Mouse (Mus musculus): ENCODE measurements around the gene Osbpl3. TPM values are rescaled to one million over a fixed set of nuclear protein-coding genes. Genes with fewer than 3 reads are reported as not detected.

The Osbpl3 gene
- total RNA-seq, 2 experiments from 2014 or later, result 18.3 to 25.0 TPM

DNA sequence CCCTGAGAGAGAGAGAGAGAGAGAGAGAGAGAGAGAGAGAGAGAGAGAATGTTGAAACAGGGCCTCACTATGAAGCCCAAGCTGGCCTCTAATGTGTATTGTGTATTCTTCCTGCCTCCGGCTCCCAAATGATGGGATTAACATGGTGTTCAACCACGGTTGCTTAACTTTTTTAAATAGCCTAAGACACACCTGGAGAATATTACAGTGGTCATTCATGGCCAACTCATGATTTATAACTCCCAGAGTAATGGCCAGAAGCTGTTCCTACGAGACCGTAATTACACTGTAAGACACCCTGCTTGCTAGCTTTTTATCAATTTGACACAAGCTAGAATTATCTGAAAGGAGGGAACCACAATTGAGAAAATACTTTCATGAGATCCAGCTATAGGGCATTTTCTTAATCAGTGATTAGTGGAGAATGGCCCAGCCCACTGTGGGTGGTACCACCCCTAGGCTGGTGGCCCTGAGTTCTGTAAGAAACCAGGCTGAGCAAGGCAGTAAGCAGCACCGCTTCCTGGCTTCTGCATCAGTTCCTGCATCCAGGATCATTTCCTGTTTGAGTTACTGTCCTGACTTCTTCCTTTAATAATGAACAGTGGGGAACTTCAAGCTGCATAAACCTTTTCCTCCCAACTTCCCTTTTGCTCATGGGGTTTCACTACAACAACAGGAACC, 115.6 kb downstream of the Osbpl3 start:
- no peak for DNase-seq (ENCODE audit: low spot score in 2 of 2)

DNA sequence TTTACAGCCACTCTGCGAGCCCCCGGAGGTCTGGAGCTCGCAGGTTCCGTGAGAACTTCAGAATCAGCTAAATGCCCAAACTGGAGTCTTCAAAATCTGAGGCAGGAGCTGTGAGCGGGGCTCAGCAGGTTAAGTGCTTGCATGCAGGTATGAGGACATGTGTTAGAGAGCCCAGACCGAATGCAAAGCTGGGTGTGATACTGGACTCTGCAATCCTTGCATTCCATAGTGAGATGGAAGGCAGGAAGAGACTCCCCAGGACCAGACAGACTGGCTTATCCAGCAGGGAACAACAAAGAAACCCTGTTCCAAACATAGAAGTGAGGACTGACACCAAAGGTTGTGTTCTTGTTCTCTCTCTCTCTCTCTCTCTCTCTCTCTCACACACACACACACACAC, 118.6 kb downstream of the Osbpl3 start:
- no peak for DNase-seq (ENCODE audit: low spot score in 2 of 2)

GRCm38 (mm10) chr6:50336376-50336775, 119.6 kb downstream of the Osbpl3 start:
- DNase-seq (ENCODE audit: low spot score in 2 of 2), result no peak

GRCm38 (mm10) chr6:50334846-50335821, 120.9 kb downstream of the Osbpl3 start:
- no peak for DNase-seq (ENCODE audit: low spot score in 2 of 2)

DNA sequence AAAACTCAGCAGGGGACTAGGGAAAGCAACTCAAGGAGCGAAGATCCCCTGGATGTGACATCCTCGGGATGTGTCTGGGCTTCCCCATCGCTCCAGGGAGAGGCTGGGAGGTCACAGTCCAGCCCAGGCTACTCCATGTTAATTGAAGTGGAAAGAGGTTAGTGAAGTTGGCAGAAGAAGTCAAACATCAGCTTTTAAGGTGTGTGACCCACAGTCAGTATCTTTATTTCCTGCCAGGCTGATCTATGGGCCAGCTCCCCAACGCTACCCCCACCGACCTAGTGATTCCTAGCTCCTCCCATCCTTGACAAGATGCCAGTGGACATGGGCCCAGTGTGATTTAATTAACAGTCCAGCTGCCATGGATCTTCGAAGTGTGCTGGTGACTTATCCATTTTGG, 122.7 kb downstream of the Osbpl3 start:
- no peak for DNase-seq (ENCODE audit: low spot score in 2 of 2)

DNA sequence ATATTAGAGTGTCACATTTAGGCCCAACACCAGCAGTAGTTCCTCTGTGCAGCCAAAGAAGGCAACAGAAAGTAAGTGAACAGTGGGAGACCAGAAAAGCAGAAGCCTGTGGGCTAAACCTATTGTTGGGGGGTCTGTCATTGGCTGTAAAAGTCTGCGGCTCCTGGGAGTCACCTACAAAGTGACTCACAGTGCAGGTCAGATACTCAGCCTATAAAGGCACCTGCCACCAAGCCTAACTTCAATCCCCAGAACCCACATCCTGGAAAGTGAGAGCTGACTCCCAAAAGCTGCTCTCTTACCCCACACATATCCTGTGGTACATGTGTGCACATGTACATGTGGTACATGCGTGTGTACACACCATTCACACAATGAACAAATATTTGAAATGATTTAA, 124.5 kb downstream of the Osbpl3 start:
- no peak for DNase-seq (ENCODE audit: low spot score in 2 of 2)

DNA sequence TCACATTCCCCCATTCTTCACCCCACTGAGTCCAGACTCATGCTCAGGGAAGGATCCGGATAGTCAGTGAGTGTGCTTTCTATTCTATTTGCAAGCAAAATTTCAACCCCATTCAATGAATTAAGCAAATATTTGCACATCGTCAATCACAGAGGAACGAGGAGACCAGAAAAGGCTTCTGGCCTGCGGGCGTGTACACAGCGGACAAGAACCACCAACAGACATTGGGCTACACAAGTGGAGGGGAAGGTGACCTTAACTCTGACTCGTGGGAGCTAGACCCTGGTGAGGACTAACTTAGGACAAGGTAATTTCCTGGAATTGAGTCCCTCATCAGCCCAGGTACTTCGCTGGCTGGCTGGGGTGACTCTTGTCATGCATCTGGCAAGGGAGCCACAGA, 126.6 kb downstream of the Osbpl3 start:
- DNase-seq (ENCODE audit: low spot score in 2 of 2), result no peak

DNA sequence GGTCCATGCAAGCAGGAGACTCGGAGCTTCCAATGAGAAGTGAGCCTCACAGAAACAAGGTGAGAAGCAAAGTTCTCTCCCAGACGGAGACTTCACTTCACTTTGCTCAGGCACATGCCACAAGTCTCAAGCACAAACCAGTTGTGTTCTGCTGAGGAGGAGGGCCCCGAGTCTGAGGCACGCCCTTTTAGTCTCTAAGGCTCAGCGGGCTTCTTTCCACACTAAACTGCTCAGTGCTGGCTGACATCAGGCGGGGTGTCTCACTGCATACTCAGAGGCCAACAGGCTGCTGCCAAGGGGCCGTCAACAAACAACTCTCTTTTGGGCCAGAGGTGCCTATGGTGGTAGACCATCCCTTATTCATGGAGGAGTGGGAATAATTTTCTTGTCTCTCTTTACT, 127.1 kb downstream of the Osbpl3 start:
- DNase-seq (ENCODE audit: low spot score in 2 of 2), result no peak

DNA sequence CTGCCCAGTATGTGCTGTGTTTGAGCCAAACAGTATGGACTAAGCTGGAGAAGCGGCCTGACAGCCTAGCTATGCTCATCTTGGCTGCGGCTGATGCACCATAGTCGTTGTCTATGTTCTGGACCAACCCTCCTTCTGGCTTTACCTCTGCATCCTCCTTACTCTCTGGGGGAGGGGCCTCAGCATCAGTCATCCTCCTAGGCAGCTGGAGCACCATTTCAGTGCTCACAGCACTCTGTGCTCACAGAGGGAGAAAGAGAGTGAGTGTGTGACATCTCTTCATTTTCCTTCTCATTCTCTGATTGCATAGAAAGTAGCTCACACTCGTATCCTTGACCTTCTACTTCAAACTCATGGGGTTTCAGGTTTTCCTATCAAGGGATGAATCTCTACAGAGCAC, 129.8 kb downstream of the Osbpl3 start:
- DNase-seq (ENCODE audit: low spot score in 2 of 2), result no peak

DNA sequence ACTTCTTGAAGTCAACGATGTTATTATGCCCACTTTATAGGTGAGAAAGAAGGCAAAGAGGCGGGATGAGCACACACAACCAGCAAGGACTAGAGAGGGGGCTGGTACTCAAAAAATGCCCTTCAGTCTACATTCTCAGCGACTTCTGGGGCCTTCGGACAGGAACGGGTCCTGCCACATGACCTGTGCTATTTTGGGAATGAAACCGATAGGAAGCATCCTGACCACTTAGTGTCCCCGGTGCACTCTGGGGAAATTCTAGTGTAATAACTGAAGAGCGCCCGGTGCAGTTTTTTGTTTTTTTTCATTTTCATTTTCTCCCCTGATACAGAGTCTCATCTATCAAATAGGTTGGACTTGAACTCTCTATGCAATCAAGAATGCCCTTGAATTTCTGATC, 130.5 kb downstream of the Osbpl3 start:
- DNase-seq (ENCODE audit: low spot score in 2 of 2), result no peak

- peak; percentile 55 to 62 for DNase-seq (ENCODE audit: low spot score in 2 of 2)
Measured at GRCm38 (mm10) chr6:50322631-50323030, 133.4 kb downstream of the Osbpl3 start.

DNA sequence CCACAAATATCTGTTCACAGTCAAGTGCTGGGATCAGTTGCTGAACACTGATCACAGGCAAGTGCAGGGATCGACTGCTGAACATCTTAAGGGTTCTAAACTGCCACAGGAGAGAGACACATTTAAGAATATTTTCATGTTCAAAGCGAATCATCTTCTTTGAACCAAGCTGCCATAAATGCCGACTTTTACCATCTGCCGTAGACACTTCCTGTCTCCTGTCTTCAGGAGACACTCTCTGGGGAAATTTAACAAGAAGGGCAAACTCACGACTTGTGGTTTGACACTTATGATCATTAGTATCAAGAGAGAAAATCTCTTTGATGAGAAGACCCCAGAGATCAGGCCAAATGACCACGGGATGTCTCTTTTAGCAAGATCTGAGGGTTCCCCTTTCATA, 134.3 kb downstream of the Osbpl3 start:
- DNase-seq (ENCODE audit: low spot score in 2 of 2), result no peak

GRCm38 (mm10) chr6:50318590-50319172, 137.3 kb downstream of the Osbpl3 start:
- DNase-seq (ENCODE audit: low spot score in 2 of 2), result no peak

DNA sequence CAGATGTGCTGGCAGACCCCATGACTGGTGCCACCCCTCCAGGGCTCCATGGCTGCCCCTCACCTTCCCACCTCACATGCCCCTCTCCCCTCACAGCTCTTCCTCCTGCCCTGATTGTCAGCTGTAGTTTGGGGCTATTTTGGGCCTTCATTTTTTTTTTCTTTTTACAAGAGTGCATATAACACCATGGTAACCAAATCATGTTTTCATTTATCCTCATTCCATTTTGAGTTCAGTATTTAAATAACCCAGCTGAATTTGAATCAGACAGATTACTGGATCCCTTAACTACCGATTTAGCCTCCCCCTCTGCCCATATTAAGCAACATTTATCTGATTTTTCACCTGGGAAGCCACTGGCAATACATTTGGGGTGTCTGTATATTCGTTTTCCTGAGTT, 137.9 kb downstream of the Osbpl3 start:
- DNase-seq (ENCODE audit: low spot score in 2 of 2), result no peak

- no peak for DNase-seq (ENCODE audit: low spot score in 2 of 2)
Measured at GRCm38 (mm10) chr6:50316795-50317505, 139.1 kb downstream of the Osbpl3 start.

GRCm38 (mm10) chr6:50314406-50315071, 141.5 kb downstream of the Osbpl3 start:
- peak in 1 of 2 experiments; percentile 24 for DNase-seq (ENCODE audit: low spot score in 2 of 2)

DNA sequence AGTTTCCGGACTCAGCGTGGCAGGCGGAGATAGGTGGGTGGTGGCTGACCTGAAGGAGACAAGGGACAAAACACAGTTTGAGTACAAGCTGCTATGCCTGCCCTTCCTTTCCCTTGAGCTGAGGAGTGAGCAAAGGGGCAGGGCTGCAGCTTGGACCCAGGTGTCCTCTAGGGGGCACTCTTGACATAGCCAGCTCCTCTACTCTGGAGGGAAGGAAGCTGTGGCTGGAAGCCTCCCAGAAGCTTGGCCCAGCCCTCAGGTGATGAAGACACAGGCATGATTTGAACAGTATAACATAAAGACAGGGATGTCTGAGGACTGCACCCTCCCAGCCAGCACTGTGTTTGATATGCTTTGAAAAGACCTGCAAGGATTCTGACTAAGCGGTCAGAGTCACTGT, 143.4 kb downstream of the Osbpl3 start:
- peak; percentile 76 to 82 for DNase-seq (ENCODE audit: low spot score in 2 of 2)

DNA sequence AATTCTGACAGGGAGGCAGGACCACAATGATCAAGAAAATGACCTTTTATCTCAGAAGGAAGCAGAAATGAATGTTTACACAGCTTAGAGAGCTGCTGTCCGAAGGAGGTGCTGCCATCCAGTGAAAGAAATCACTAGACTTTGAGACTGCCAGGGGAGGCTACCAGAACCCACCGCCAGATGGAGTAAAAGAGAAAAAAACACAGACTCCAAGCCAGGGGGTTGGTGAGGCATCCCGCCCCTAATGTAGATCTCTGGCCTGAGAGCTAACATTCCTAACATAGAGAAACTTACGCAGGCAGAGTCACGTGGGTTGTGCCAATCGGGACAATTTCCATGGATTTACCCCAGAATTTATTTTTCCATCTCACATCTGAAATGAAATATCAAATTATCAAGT, 147.0 kb downstream of the Osbpl3 start:
- peak; percentile 69 to 77 for DNase-seq (ENCODE audit: low spot score in 2 of 2)

DNA sequence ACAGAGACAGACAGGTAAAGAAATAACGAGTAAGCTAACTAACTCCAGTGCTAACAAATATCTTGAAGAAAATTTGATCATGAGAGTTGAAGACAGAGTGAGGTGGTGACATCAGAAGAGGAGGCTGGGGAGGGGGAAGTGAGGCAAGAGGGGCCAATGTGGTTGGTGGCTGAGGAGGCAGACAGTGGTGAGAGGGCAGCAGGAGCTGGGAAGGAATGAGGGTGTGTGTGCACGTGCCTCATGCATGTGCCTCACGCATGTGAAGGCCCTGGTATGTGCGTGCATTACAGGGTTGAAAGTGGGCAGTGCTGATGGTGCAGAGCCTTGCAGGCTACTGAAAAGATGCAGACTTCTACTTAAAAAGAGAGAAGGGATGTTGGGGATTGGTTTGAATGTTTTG, 149.4 kb downstream of the Osbpl3 start:
- no peak for DNase-seq (ENCODE audit: low spot score in 2 of 2)

- peak; percentile 88 to 89 for DNase-seq (ENCODE audit: low spot score in 2 of 2)
Measured at GRCm38 (mm10) chr6:50304949-50305491, 151.0 kb downstream of the Osbpl3 start.

- no peak for DNase-seq (ENCODE audit: low spot score in 2 of 2)
Measured at GRCm38 (mm10) chr6:50301121-50301520, 154.9 kb downstream of the Osbpl3 start.

Data from layer of hippocampus, postnatal 10 days (tissue).